In the genomic region with DNA sequence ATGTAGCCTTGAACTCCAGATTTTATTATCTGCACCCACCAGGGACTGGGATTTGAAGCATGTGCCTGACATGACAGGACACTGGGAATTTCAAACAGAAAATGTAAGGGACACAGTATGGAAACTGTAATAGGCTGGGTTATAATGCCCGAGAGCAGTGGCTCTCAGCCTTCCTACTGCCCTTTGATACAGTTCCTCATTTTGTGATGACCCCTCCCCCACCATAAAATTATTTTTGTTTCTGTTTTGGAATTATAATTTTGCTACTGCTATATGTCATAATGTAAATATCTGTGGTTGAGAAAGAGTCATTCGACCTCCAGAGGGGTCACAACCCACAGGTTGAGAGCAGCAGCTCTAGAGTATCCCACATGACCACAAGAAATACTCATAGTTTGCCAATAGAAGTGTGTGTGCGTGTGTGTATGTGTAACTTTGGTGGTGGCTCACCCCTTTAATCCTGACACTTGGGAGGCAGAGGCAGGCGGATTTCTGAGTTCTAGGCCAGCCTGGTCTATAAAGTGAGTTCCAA, we compare ENCODE assay signal across 14 mouse cellular contexts. TPM values are rescaled to one million over a fixed set of nuclear protein-coding genes. Genes with fewer than 3 reads are reported as not detected.
A peak's percentile ranks its signal among the peaks of the same experiment; 100 is the strongest.
DNase-seq lines count a peak whose midpoint lies in the region; ATAC-seq lines count a peak whose summit lies in the region.
"Had no signal": no experiment of that assay in that cellular context is flagged by ENCODE, and none has a peak within 500 bp of the region (broad histone marks: within the 10 kb centered on the region; RNA-seq: fewer than 3 reads in every experiment).

No protein-coding gene starts in this region.

- peak; percentile 27 for DNase-seq in 3T3-L1 (ENCODE audit: low read depth, low spot score)
- peak; percentile 70 for DNase-seq in 416B (ENCODE audit: low read depth)
- no peak for DNase-seq in frontal cortex, postnatal 36 days (ENCODE audit: low spot score in 2 of 2)
- DNase-seq: cerebellum, adult 11 months; heart, adult 11 months; layer of hippocampus, adult 9-11 months; lung, adult 18-20 months; lung, postnatal 4 days; midbrain, embryonic 14.5 days had no signal

- ATAC-seq in inflammation-experienced regulatory T-cells, adult 6 months: peak; percentile 34
- peak; percentile 45 for ATAC-seq in megakaryocyte, adult 5-6 weeks (ENCODE audit: poor library complexity, severe bottlenecking)
- no peak for ATAC-seq in frontal cortex, adult (ENCODE audit: low TSS enrichment)
- ATAC-seq in erythroblast, adult 5-6 weeks (replicated peaks; ENCODE audit: low FRiP score, poor library complexity, severe bottlenecking): no peak

RNA-seq across cellular contexts. Expression of a gene that starts 57.6 kb away (rescaled TPM):
- under 1 TPM in 1 of 3 experiments, not detected in 2; 0.15 TPM for polyA plus RNA-seq in inflammation-experienced regulatory T-cells, adult 6 months (2017; shearing (Covaris generic))
- total RNA-seq in megakaryocyte, adult 5-6 weeks (2015): not detected in 2 replicates
- not detected in 2 replicates for total RNA-seq in megakaryocyte, adult 5-6 weeks (2017)
- not detected in 2 replicates for total RNA-seq in erythroblast, adult 5-6 weeks (2015; ENCODE audit: low replicate concordance)
- total RNA-seq in erythroblast, adult 5-6 weeks (2017; ENCODE audit: low replicate concordance): not detected in 2 replicates
- polyA plus RNA-seq: heart, postnatal 0 days had no signal

Comparison
In these comparisons a context has a peak if more than half of its experiments do, and no peak if none do; other contexts are left out.
1. DNase-seq: peak in 3T3-L1 (single experiment) and 416B (single experiment); none in frontal cortex, postnatal 36 days (0 of 2).
2. ATAC-seq: peak in inflammation-experienced regulatory T-cells, adult 6 months (single experiment) and megakaryocyte, adult 5-6 weeks (single experiment); none in frontal cortex, adult (single experiment) and erythroblast, adult 5-6 weeks (single experiment).